Mouse (Mus musculus) limb, embryonic 11.5 days (tissue): Measurements from ENCODE around the gene Cd55. TPM values are rescaled to one million over a fixed set of nuclear protein-coding genes. Genes with fewer than 3 reads are reported as not detected.
A peak's percentile ranks its signal among the peaks of the same experiment; 100 is the strongest.

Source experiments
- ATAC-seq: fragments of 200-750 bp; cut with Nextera tagmentation; 2 replicates; pipeline ENCODE4 v1.8.0; 2017; ENCODE audit warnings: low read depth; ENCODE audit not compliant: insufficient number of reproducible peaks, low FRiP score, low TSS enrichment
- DNase-seq: peaks from one replicate; pipeline ENCODE4 v3.0.0-alpha.2; 2015; ENCODE audit warnings: low spot score
- H3K27ac ChIP-seq: fragments of 300-500 bp; sonication (generic); replicated peaks from 2 replicates; pipeline ENCODE4 v1.5.1; 2014; ENCODE audit warnings: low read depth, mild to moderate bottlenecking, low read length
- H3K27me3 ChIP-seq: fragments of 300-500 bp; sonication (generic); 2 replicates; pipeline ENCODE4 v1.6.1; 2014; ENCODE audit warnings: mild to moderate bottlenecking, low read length, mixed read lengths; ENCODE audit not compliant: control insufficient read depth, insufficient read depth
- H3K36me3 ChIP-seq: fragments of 300-500 bp; sonication (generic); 2 replicates; pipeline ENCODE4 v1.6.1; 2014; ENCODE audit warnings: mild to moderate bottlenecking, low read length, moderate library complexity, mixed read lengths; ENCODE audit not compliant: control insufficient read depth, insufficient read depth
- H3K4me1 ChIP-seq: fragments of 300-500 bp; sonication (generic); 2 replicates; pipeline ENCODE4 v1.6.1; 2014; ENCODE audit warnings: low read length, mixed read lengths; ENCODE audit not compliant: control insufficient read depth, insufficient read depth
- H3K4me2 ChIP-seq: fragments of 300-500 bp; sonication (generic); 2 replicates; pipeline ENCODE4 v1.6.1; 2014; ENCODE audit warnings: low read depth, mild to moderate bottlenecking, moderate library complexity; ENCODE audit not compliant: severe bottlenecking
- H3K4me3 ChIP-seq: fragments of 300-500 bp; sonication (generic); 2 replicates; pipeline ENCODE4 v1.5.1; 2014; ENCODE audit warnings: low read depth, low read length
- H3K9ac ChIP-seq: fragments of 300-500 bp; sonication (generic); 2 replicates; pipeline ENCODE4 v1.6.1; 2014; ENCODE audit warnings: mild to moderate bottlenecking, low read length
- H3K9me3 ChIP-seq: fragments of 300-500 bp; sonication (generic); 2 replicates; pipeline ENCODE4 v1.6.1; 2016; ENCODE audit warnings: low read length; ENCODE audit not compliant: control insufficient read depth
- WGBS: fragments of 180-500 bp; shearing (Covaris S2); extraction: QIAGEN DNeasy Blood & Tissue Kit; methylation state at CpG from one replicate; pipeline ENCODE4 v1.1.7; 2014; 5-methylcytosine and 5-hydroxymethylcytosine counted together
- polyA plus RNA-seq: library from polyadenylated mRNA; unstranded; fragments of >200 nt; fragmentation: Nextera tagmentation; extraction: Ambion mirVana; gene quantifications from 2 replicates; pipeline ENCODE4 v1.2.1, GENCODE M21; 2014

Gene Cd55
- 1.4 and 1.6 TPM in 2 replicates for polyA plus RNA-seq

- Histone ChIP-seq H3K9ac (peak within 1 kb of the TSS; percentile 51), H3K36me3 (no peaks in the 10 kb centered on the region), H3K27ac (no peak within 1 kb of the TSS), H3K27me3 (no peaks in the 10 kb centered on the region), H3K9me3 (no peaks in the 10 kb centered on the region), H3K4me1 (no peaks in the 10 kb centered on the region), H3K4me3 (peak within 1 kb of the TSS; percentile 49), H3K4me2 (peak within 1 kb of the TSS; percentile 71)
- peak; percentile 88 for ATAC-seq
- WGBS, result under 1% methylated on average over 45 of the region's 45 CpGs
- peak; percentile 91 for DNase-seq
These were observed at the start of gene Cd55 for GRCm38 (mm10) chr1:130462084-130462861. TSS of gene Cd55 (minus strand) at chr1:130462744.

GRCm38 (mm10) chr1:130511823-130512370 lies 49.4 kb upstream of the Cd55 start:
- ATAC-seq (no peak), DNase-seq (no peak)
- Histone ChIP-seq H3K9ac (no peak overlapping the region), H3K4me2 (no peak overlapping the region), H3K27ac (no peak overlapping the region), H3K27me3 (no peaks in the 10 kb centered on the region), H3K36me3 (no peaks in the 10 kb centered on the region), H3K4me1 (0 out of 2 replicates have a peak, but pooled peaks cover 3% of the 10 kb centered on the region), H3K4me3 (no peak overlapping the region), H3K9me3 (no peaks in the 10 kb centered on the region)
- 90% methylated on average over 3 of the region's 3 CpGs for WGBS

GRCm38 (mm10) chr1:130508957-130509350 lies 46.4 kb upstream of the Cd55 start:
- Histone ChIP-seq H3K4me2 (no peak overlapping the region), H3K27me3 (no peaks in the 10 kb centered on the region), H3K27ac (no peak overlapping the region), H3K4me3 (no peak overlapping the region), H3K36me3 (no peaks in the 10 kb centered on the region), H3K4me1 (0 out of 2 replicates have a peak, but pooled peaks cover 3% of the 10 kb centered on the region), H3K9ac (no peak overlapping the region), H3K9me3 (no peaks in the 10 kb centered on the region)
- WGBS, result 63% methylated on average over 2 of the region's 2 CpGs
- no peak for ATAC-seq
- no peak for DNase-seq

GRCm38 (mm10) chr1:130508030-130508956 lies 45.7 kb upstream of the Cd55 start:
- no peak for ATAC-seq
- Histone ChIP-seq H3K4me2 (no peak overlapping the region), H3K4me3 (no peak overlapping the region), H3K27me3 (no peaks in the 10 kb centered on the region), H3K9ac (no peak overlapping the region), H3K9me3 (no peaks in the 10 kb centered on the region), H3K27ac (no peak overlapping the region), H3K4me1 (0 out of 2 replicates have a peak, but pooled peaks cover 3% of the 10 kb centered on the region), H3K36me3 (no peaks in the 10 kb centered on the region)
- WGBS, result 66% methylated on average over 6 of the region's 6 CpGs
- no peak for DNase-seq

GRCm38 (mm10) chr1:130507408-130507807 lies 44.9 kb upstream of the Cd55 start:
- peak; percentile 61; the same call in 1 of the 2 replicates for ATAC-seq
- H3K27ac ChIP-seq, result no peak overlapping the region
- 70% methylated on average over 2 of the region's 2 CpGs for WGBS

GRCm38 (mm10) chr1:130499962-130500361 lies 37.4 kb upstream of the Cd55 start:
- DNase-seq, result no peak
- H3K27ac ChIP-seq, result no peak overlapping the region
- WGBS, result 75% methylated on average over 2 of the region's 2 CpGs
- no peaks in the 10 kb centered on the region for H3K4me1 ChIP-seq
- no peak overlapping the region for H3K4me2 ChIP-seq
- no peaks in the 10 kb centered on the region for H3K27me3 ChIP-seq
- no peaks in the 10 kb centered on the region for H3K36me3 ChIP-seq
- no peaks in the 10 kb centered on the region for H3K9me3 ChIP-seq
- H3K4me3 ChIP-seq, result no peak overlapping the region
- no peak overlapping the region for H3K9ac ChIP-seq
- ATAC-seq, result no peak

More at GRCm38 (mm10) chr1:130507408-130507807, 44.9 kb upstream of the Cd55 start:
- H3K4me2 ChIP-seq, result no peak overlapping the region
- H3K4me1 ChIP-seq, result no peaks in the 10 kb centered on the region
- H3K9me3 ChIP-seq, result no peaks in the 10 kb centered on the region
- H3K9ac ChIP-seq, result no peak overlapping the region
- H3K27me3 ChIP-seq, result no peaks in the 10 kb centered on the region
- DNase-seq, result no peak
- H3K4me3 ChIP-seq, result no peak overlapping the region
- no peaks in the 10 kb centered on the region for H3K36me3 ChIP-seq

GRCm38 (mm10) chr1:130498331-130498730 lies 35.8 kb upstream of the Cd55 start:
- Histone ChIP-seq H3K9me3 (no peaks in the 10 kb centered on the region), H3K9ac (no peak overlapping the region), H3K27ac (no peak overlapping the region), H3K4me2 (no peak overlapping the region), H3K36me3 (no peaks in the 10 kb centered on the region), H3K27me3 (no peaks in the 10 kb centered on the region), H3K4me1 (no peaks in the 10 kb centered on the region), H3K4me3 (no peak overlapping the region)
- DNase-seq, result no peak
- ATAC-seq, result no peak

GRCm38 (mm10) chr1:130486816-130487545 lies 24.4 kb upstream of the Cd55 start:
- Histone ChIP-seq H3K27me3 (no peaks in the 10 kb centered on the region), H3K4me3 (no peak overlapping the region), H3K27ac (no peak overlapping the region), H3K9me3 (no peaks in the 10 kb centered on the region), H3K4me2 (no peak overlapping the region), H3K36me3 (no peaks in the 10 kb centered on the region), H3K4me1 (no peaks in the 10 kb centered on the region), H3K9ac (no peak overlapping the region)
- 89% methylated on average over 10 of the region's 10 CpGs for WGBS
- ATAC-seq (no peak), DNase-seq (no peak)
